Mouse (Mus musculus) neutrophil, adult 83 days (primary cell): ENCODE data around the gene Fam117b. TPM values are rescaled to one million over a fixed set of nuclear protein-coding genes. Genes with fewer than 3 reads are reported as not detected.

Experiments
- total RNA-seq, 2 experiments: library from RNA; stranded (reverse); gene quantifications; one replicate each; pipeline ENCODE4 v1.2.4; 2023

Gene Fam117b
- total RNA-seq, result 10 to 100 TPM; 60.7 to 68.5 TPM

DNA sequence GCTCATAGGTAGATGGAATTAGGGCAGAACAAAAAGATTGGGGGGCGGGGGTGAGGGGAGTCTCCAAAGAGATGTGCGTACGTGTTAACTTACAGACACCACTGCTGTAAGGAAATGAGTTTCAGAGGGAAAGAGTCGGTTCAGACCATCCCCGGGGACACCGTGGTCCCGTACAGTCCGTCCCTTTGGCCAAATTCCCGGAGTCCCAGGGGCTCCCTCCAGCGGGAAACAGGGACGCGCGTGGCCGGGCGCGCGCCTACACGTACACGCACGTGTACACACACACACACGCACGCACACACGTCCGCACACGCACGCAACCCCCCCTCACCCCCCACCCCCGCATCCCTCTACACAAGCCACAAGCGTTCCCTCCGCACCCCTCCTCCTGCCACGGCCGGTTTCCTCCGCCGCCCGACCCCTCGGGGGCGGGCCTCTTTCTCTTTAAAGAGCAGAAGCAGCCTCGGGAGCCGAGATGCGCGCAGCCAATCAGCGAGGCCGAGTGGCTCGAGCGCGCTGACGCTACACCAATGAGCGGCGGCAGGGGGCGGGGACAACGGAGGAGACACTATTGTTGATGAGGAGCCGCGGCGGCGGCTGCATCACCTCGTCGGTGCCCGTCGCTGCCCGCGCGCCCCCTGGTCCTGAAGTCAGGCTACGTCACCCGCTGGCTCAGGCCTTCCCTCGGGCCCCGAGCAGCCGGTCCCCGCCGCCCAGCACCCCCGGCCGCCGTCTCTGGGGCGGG, at the start of gene Fam117b:
Gene Fam117b, plus strand, starts transcription at position 594 of the 745 bp plus-strand sequence.

Other genes starting within 250 kb of the Fam117b start
- 10 to 100 TPM; 61.8 to 68.8 TPM for gene Sumo1, start 242.2 kb upstream of the Fam117b start, total RNA-seq
- gene Nop58, start 228.0 kb upstream of the Fam117b start, total RNA-seq, result 10 to 100 TPM; 62.7 to 69.8 TPM
- 10 to 100 TPM; 18.1 to 20.9 TPM for gene Bmpr2, start 149.6 kb upstream of the Fam117b start, total RNA-seq
- under 1 TPM; 0.44 to 0.90 TPM for gene Ica1l, start 130.2 kb downstream of the Fam117b start, total RNA-seq
- 1 to 10 TPM; 7.1 to 7.5 TPM for gene Carf, start 185.2 kb downstream of the Fam117b start, total RNA-seq
- gene Wdr12, start 185.6 kb downstream of the Fam117b start, total RNA-seq, result 10 to 100 TPM; 10.6 to 11.0 TPM